Mouse (Mus musculus) macrophage (primary cell): Measurements from ENCODE around the gene Rbm33. TPM values are rescaled to one million over a fixed set of nuclear protein-coding genes. Genes with fewer than 3 reads are reported as not detected.

Experiments used
- H3K27ac ChIP-seq: fragments of 350-480 bp; formaldehyde crosslinking; 2 replicates; pipeline ENCODE4 v1.9.0; 2021
- H3K36me3 ChIP-seq: fragments of 350-480 bp; formaldehyde crosslinking; 2 replicates; pipeline ENCODE4 v1.9.0; 2021; ENCODE audit errors: inconsistent target
- H3K4me3 ChIP-seq: fragments of 350-480 bp; formaldehyde crosslinking; 2 replicates; pipeline ENCODE4 v1.9.0; 2021; ENCODE audit errors: inconsistent target
- H3K79me2 ChIP-seq: fragments of 350-480 bp; formaldehyde crosslinking; 2 replicates; pipeline ENCODE4 v1.9.0; 2021; ENCODE audit errors: inconsistent target
- WGBS: methylation state at CpG from one replicate; pipeline ENCODE4 v1.1.7; 2026; ENCODE audit warnings: inconsistent platforms; ENCODE audit not compliant: missing documents; 5-methylcytosine and 5-hydroxymethylcytosine counted together
- polyA plus RNA-seq: library from polyadenylated mRNA; stranded (reverse); fragments of 250-400 nt; gene quantifications from 3 replicates; pipeline ENCODE4 v1.2.4, GENCODE M21; 2018; ENCODE audit warnings: inconsistent platforms

Rbm33 gene
- polyA plus RNA-seq, 1 experiment from 2014 or later = 19.9 TPM

GRCm38 (mm10) chr5:28412006-28412685 is 95.2 kb downstream of the Rbm33 start:
- Histone ChIP-seq H3K79me2 (peaks cover 3% of the 10 kb centered on the region; the same call in 1 of the 2 replicates), H3K36me3 (peaks cover 90% of the 10 kb centered on the region), H3K4me3 (no peak overlapping the region), H3K27ac (no peak overlapping the region)
- 86% methylated on average over 2 of the region's 2 CpGs for WGBS

GRCm38 (mm10) chr5:28413533-28413932 is 96.6 kb downstream of the Rbm33 start:
- Histone ChIP-seq H3K36me3 (peaks cover 95% of the 10 kb centered on the region), H3K79me2 (no peaks in the 10 kb centered on the region), H3K4me3 (no peak overlapping the region), H3K27ac (no peak overlapping the region)
- WGBS = 98% methylated on average over 5 of the region's 5 CpGs

- WGBS = 97% methylated on average over 3 of the region's 3 CpGs
- no peaks in the 10 kb centered on the region for H3K79me2 ChIP-seq
- H3K4me3 ChIP-seq = no peak overlapping the region
- no peak overlapping the region for H3K27ac ChIP-seq
- peaks cover 93% of the 10 kb centered on the region for H3K36me3 ChIP-seq
Measured at GRCm38 (mm10) chr5:28414076-28414475, 97.2 kb downstream of the Rbm33 start.

- peaks cover 75% of the 10 kb centered on the region for H3K36me3 ChIP-seq
- no peak overlapping the region for H3K27ac ChIP-seq
- no peaks in the 10 kb centered on the region for H3K79me2 ChIP-seq
- H3K4me3 ChIP-seq = no peak overlapping the region
Measured at GRCm38 (mm10) chr5:28416029-28416428, 99.1 kb downstream of the Rbm33 start.

GRCm38 (mm10) chr5:28418734-28419133 is 101.8 kb downstream of the Rbm33 start:
- no peak overlapping the region for H3K27ac ChIP-seq
- H3K36me3 ChIP-seq = peaks cover 48% of the 10 kb centered on the region
- 86% methylated on average over 10 of the region's 10 CpGs for whole genome bisulfite sequencing
- no peak overlapping the region for H3K4me3 ChIP-seq
- H3K79me2 ChIP-seq = no peaks in the 10 kb centered on the region

- Histone ChIP-seq H3K27ac (no peak overlapping the region), H3K4me3 (no peak overlapping the region), H3K36me3 (peaks cover 38% of the 10 kb centered on the region), H3K79me2 (no peaks in the 10 kb centered on the region)
- WGBS = 96% methylated on average over 12 of the region's 12 CpGs
Measured at GRCm38 (mm10) chr5:28419640-28420265, 102.8 kb downstream of the Rbm33 start.

- H3K4me3 ChIP-seq = no peak overlapping the region
- WGBS = 76% methylated on average over 4 of the region's 4 CpGs
Measured at GRCm38 (mm10) chr5:28423781-28424180, 106.9 kb downstream of the Rbm33 start.

GRCm38 (mm10) chr5:28425926-28426325 is 109.0 kb downstream of the Rbm33 start:
- Histone ChIP-seq H3K79me2 (no peaks in the 10 kb centered on the region), H3K27ac (no peak overlapping the region), H3K4me3 (no peak overlapping the region), H3K36me3 (no peaks in the 10 kb centered on the region)
- WGBS = 94% methylated on average over 9 of the region's 9 CpGs

More at GRCm38 (mm10) chr5:28423781-28424180, 106.9 kb downstream of the Rbm33 start:
- no peaks in the 10 kb centered on the region for H3K79me2 ChIP-seq
- H3K27ac ChIP-seq = no peak overlapping the region
- peaks cover 1% of the 10 kb centered on the region for H3K36me3 ChIP-seq

GRCm38 (mm10) chr5:28450126-28450890 is 133.4 kb downstream of the Rbm33 start:
- no peak overlapping the region for H3K4me3 ChIP-seq
- WGBS = 64% methylated on average over 3 of the region's 3 CpGs
- H3K79me2 ChIP-seq = no peaks in the 10 kb centered on the region
- no peaks in the 10 kb centered on the region for H3K36me3 ChIP-seq
- H3K27ac ChIP-seq = no peak overlapping the region

- Histone ChIP-seq H3K27ac (no peak overlapping the region), H3K79me2 (no peaks in the 10 kb centered on the region), H3K4me3 (no peak overlapping the region), H3K36me3 (no peaks in the 10 kb centered on the region)
- 37% methylated on average over 6 of the region's 6 CpGs for WGBS
Measured at GRCm38 (mm10) chr5:28451053-28451638, 134.2 kb downstream of the Rbm33 start.

- H3K79me2 ChIP-seq = no peaks in the 10 kb centered on the region
- WGBS = 78% methylated on average over 5 of the region's 5 CpGs
- H3K36me3 ChIP-seq = no peaks in the 10 kb centered on the region
- H3K27ac ChIP-seq = no peak overlapping the region
- no peak overlapping the region for H3K4me3 ChIP-seq
Measured at GRCm38 (mm10) chr5:28453086-28453485, 136.2 kb downstream of the Rbm33 start.

GRCm38 (mm10) chr5:28453523-28453922 is 136.6 kb downstream of the Rbm33 start:
- Histone ChIP-seq H3K36me3 (no peaks in the 10 kb centered on the region), H3K4me3 (no peak overlapping the region), H3K27ac (no peak overlapping the region), H3K79me2 (no peaks in the 10 kb centered on the region)
- WGBS = 51% methylated on average over 3 of the region's 3 CpGs

- no peak overlapping the region for H3K27ac ChIP-seq
- H3K79me2 ChIP-seq = no peaks in the 10 kb centered on the region
- WGBS = 87% methylated on average over 6 of the region's 6 CpGs
- no peak overlapping the region for H3K4me3 ChIP-seq
- no peaks in the 10 kb centered on the region for H3K36me3 ChIP-seq
Measured at GRCm38 (mm10) chr5:28454546-28454945, 137.6 kb downstream of the Rbm33 start.

- Histone ChIP-seq H3K36me3 (no peaks in the 10 kb centered on the region), H3K27ac (no peak overlapping the region), H3K4me3 (no peak overlapping the region), H3K79me2 (no peaks in the 10 kb centered on the region)
- 87% methylated on average over 5 of the region's 5 CpGs for WGBS
Measured at GRCm38 (mm10) chr5:28455721-28456120, 138.8 kb downstream of the Rbm33 start.

GRCm38 (mm10) chr5:28456366-28456765 is 139.4 kb downstream of the Rbm33 start:
- Histone ChIP-seq H3K4me3 (no peak overlapping the region), H3K27ac (no peak overlapping the region), H3K36me3 (no peaks in the 10 kb centered on the region), H3K79me2 (no peaks in the 10 kb centered on the region)
- 82% methylated on average over 1 of the region's 1 CpGs for WGBS
